Mouse (Mus musculus): ENCODE measurements around the gene Ctsm. TPM values are rescaled to one million over a fixed set of nuclear protein-coding genes. Genes with fewer than 3 reads are reported as not detected.
"Not testable (repeated sequence)": the region's sequence is repeated elsewhere in the genome, so short reads cannot be mapped to it uniquely, and the experiment has no call there.

Gene Ctsm
- polyA plus RNA-seq (2014; fragmentation: Nextera tagmentation; extraction: Ambion mirVana) = not detected in 2 replicates

GRCm38 (mm10) chr13:61541631-61542030, at the start of gene Ctsm:
Ctsm (minus strand) TSS chr13:61541839.
- no peaks in the 10 kb centered on the region for H3K27me3 ChIP-seq (ENCODE audit: control insufficient read depth, insufficient read depth, low read length)
- H3K4me1 ChIP-seq (ENCODE audit: control insufficient read depth, insufficient read depth, low read length) = no peaks in the 10 kb centered on the region
- H3K9me3 ChIP-seq (ENCODE audit: control insufficient read depth, low read length) = peaks cover 11% of the 10 kb centered on the region
- WGBS = 72% methylated on average over 4 of the region's 4 CpGs
- H3K9ac ChIP-seq (replicated peaks; ENCODE audit: low read depth, low read length) = no peak within 1 kb of the TSS
- no peaks in the 10 kb centered on the region for H3K36me3 ChIP-seq (ENCODE audit: control insufficient read depth, insufficient read depth, low read length)
- no peak within 1 kb of the TSS for H3K4me2 ChIP-seq (ENCODE audit: low read depth, low read length)
- ATAC-seq (ENCODE audit: low read depth) = no peak
- H3K27ac ChIP-seq (ENCODE audit: low read depth, low read length) = no peak within 1 kb of the TSS
- no peak within 1 kb of the TSS for H3K4me3 ChIP-seq (ENCODE audit: low read depth, low read length)

- no peak for ATAC-seq (ENCODE audit: low read depth)
- Histone ChIP-seq H3K4me3 (ENCODE audit: low read depth, low read length) (no peak within 1 kb of the TSS), H3K9ac (replicated peaks; ENCODE audit: low read depth, low read length) (no peak within 1 kb of the TSS)
These were observed 28.4 kb upstream of the Ctsm start, which contains the start of gene Cts3 for GRCm38 (mm10) chr13:61570027-61570426. Cts3 (minus strand) TSS chr13:61570127.

GRCm38 (mm10) chr13:61568074-61568473, 26.4 kb upstream of the Ctsm start, which contains the start of gene Gm49352:
Gm49352 (minus strand) TSS chr13:61568174.
- H3K9me3 ChIP-seq (ENCODE audit: control insufficient read depth, low read length); ATAC-seq (ENCODE audit: low read depth); H3K27ac ChIP-seq (ENCODE audit: low read depth, low read length): not testable (repeated sequence)

More at GRCm38 (mm10) chr13:61570027-61570426, 28.4 kb upstream of the Ctsm start, which contains the start of gene Cts3:
- Histone ChIP-seq H3K36me3 (ENCODE audit: control insufficient read depth, insufficient read depth, low read length) (no peaks in the 10 kb centered on the region), H3K27me3 (ENCODE audit: control insufficient read depth, insufficient read depth, low read length) (no peaks in the 10 kb centered on the region), H3K27ac (ENCODE audit: low read depth, low read length) (no peak within 1 kb of the TSS), H3K4me2 (ENCODE audit: low read depth, low read length) (no peak within 1 kb of the TSS), H3K4me1 (ENCODE audit: control insufficient read depth, insufficient read depth, low read length) (no peaks in the 10 kb centered on the region), H3K9me3 (ENCODE audit: control insufficient read depth, low read length) (peaks cover 5% of the 10 kb centered on the region)

More at GRCm38 (mm10) chr13:61568074-61568473, 26.4 kb upstream of the Ctsm start, which contains the start of gene Gm49352:
- not testable (repeated sequence) for H3K9ac ChIP-seq (replicated peaks; ENCODE audit: low read depth, low read length); H3K27me3 ChIP-seq (ENCODE audit: control insufficient read depth, insufficient read depth, low read length); H3K4me2 ChIP-seq (ENCODE audit: low read depth, low read length); H3K4me1 ChIP-seq (ENCODE audit: control insufficient read depth, insufficient read depth, low read length); H3K36me3 ChIP-seq (ENCODE audit: control insufficient read depth, insufficient read depth, low read length); H3K4me3 ChIP-seq (ENCODE audit: low read depth, low read length)
- WGBS = 48% methylated on average over 1 of the region's 1 CpGs

Other genes starting within 250 kb of the Ctsm start
- gene Cts7, start 183.6 kb downstream of the Ctsm start, polyA plus RNA-seq (2014; fragmentation: Nextera tagmentation; extraction: Ambion mirVana) = not detected in 2 replicates
- not detected in 2 replicates for gene Gm49352, start 26.3 kb upstream of the Ctsm start, polyA plus RNA-seq (2014; fragmentation: Nextera tagmentation; extraction: Ambion mirVana)
- gene Cts3, start 28.3 kb upstream of the Ctsm start, polyA plus RNA-seq (2014; fragmentation: Nextera tagmentation; extraction: Ambion mirVana) = not detected in 2 replicates

Data from neural tube, embryonic 14.5 days (tissue).